Mouse (Mus musculus) monocyte, adult 5-6 weeks (primary cell): ENCODE measurements around the gene Crtac1. TPM values are rescaled to one million over a fixed set of nuclear protein-coding genes. Genes with fewer than 3 reads are reported as not detected.

Experiments used
- ATAC-seq: fragments of 153-309, 156-312 bp; replicated peaks from 2 replicates; pipeline ENCODE4 v1.8.0; 2017; ENCODE audit warnings: mild to moderate bottlenecking; ENCODE audit not compliant: low TSS enrichment, insufficient number of reproducible peaks, severe bottlenecking, poor library complexity, low FRiP score
- total RNA-seq: library from RNA; stranded (forward); fragments of 200-1000, 200-491, 200-594 nt; gene quantifications from 3 replicates; pipeline ENCODE4 v1.2.3, GENCODE M21; 2017

The Crtac1 gene
- not detected in 3 replicates for total RNA-seq

DNA sequence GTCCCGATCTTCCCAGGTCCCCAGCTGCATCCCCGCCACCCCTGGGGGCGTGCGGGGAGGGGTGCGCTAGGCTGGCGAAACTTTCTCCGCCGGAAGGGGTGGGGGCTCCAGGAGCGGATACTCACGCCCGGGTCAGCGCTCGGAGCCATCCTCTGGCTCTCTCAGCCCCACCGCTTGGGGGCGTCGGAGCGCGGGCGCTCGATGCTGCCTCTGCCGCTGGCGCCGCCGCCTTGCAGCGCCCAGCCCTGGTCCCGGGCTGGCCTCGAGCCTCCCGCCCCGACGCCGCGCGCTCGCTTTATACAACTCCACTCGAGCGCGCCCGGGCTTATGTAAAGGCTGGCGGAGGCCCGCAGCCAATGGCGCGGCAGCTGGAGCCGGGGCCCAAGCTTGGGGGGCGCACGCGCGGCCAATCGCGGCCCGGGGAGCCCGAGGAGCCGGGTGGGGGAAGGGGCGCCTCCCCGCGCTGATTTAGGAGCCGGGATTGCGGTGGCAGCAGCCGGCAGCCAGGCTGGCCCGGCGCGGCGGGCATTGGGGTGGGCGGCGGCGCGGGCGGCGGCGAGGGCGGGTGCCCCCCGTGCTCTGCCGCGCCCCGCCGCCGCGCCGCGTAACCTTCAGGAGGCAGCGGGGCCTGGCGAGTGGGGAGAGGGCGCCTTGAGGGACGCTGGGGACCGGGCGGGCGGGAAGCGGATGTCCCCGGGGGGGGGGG, at the start of gene Crtac1:
Crtac1 (minus strand) TSS at position 299 of the 706 bp plus-strand sequence.
- no peak for ATAC-seq

DNA sequence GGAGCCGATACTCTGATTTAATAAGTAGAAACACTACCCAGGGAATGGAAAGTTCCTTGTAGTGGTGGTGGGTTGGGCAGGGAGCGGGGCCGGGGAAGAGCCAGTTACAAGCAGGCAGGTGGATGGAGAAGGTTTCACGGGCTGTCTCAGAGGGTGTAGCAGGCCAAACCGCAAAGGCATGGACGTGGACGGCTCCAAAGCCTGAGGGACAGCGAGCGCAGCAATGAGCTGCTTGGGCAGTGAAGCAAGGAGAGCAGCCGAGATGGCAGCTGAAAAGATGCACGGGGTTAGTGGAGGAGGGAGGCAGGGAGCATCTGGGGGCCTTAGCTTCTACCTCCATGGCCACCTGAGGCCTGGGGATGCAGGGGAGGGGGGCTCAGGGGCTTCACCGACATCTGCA, 46.7 kb upstream of the Crtac1 start:
- ATAC-seq = no peak

DNA sequence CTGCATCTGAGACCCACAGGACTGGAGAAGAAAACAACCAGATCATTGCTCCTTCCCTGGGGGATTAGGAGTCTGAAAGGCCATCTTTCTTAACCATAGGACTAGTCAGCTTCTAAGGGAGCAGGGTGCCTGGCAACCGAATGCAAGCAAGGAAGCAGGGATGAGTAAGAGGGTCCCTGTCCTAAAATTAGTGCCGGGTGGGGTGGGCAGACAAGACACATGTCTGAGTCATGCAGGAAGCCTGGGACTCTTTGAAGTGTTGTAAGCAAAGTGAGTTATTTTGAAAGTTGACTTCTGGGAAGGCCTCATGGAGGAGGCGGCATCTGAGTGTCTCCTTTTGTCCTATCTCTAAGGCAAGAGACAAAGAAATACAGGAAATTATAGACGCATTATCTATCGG, 46.2 kb upstream of the Crtac1 start:
- no peak for ATAC-seq

DNA sequence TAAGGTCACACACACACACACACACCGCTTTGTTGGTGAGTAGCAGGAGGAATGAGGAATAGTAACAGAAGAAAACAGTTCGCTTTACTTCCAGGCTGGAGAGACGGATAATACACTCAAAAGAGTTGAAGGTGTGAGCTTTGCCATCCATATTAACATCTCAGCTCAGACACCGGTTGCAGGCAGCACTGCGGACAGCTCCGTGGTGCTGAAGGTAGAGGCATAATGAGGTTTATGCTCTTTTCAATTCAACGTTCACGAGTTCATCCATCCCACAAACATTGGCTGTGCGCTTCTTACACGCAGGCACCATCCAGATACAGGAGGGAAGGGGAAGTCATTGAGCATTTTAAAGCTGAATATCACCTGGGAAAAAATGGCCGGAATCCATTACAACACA, 41.2 kb upstream of the Crtac1 start:
- no peak for ATAC-seq

DNA sequence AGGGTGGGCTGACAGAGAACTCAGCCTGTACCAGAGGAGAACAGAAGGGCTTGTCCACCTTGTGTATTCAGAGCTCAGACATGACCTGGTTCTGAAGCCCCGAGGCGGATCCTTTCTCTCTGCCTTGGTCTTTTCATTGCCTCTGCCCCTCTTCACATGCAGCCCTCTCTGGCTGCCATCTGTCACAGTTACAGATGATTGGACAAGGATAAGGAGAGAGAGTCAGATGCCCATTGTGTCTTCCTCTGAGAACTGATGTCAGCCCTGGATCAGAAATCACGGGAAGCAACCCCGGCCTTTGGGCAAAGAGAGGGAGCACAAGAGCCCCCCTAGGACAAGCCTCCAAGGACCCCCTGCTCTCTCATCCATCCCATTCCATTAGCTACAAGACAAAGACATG, 40.0 kb upstream of the Crtac1 start:
- ATAC-seq = no peak

DNA sequence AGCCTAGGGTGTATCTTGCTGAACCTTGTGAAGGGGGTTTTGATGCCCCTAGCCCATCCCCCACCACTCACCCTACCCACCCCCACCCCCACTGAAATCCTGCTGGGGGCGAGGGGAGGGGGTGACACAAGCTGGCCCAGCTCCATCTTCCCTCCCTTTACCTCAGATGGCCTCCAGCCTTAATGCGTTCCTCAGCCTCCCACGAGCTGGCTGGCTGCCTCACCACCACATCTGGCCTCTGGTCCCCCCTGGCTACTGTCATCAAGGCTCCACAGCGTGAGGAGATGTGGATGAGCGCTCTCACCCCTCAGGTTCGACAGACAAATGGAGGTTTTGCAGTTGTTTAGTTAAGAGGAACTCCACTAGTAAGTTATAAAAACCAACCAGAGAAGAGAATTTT, 30.3 kb upstream of the Crtac1 start:
- no peak for ATAC-seq

DNA sequence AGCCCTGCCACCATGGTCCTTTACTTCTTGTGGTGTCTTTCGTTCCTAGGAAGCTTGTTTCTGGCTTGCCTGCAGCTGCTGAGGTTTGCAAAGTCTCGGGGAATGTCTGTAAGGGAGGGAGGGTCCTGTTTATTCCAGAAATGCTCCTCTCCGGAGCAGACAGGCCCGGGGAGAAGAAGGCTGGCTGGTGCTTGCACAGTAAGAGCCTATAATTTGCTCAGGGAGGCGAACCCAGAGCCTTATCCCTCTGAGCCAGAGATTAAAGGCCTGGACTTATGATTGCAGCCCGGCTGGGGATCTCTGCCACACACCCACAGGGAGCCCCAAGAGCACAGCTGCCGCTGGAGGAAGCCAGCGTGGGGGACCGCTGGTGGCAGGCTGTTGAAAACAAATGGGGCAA, 29.8 kb upstream of the Crtac1 start:
- no peak for ATAC-seq

DNA sequence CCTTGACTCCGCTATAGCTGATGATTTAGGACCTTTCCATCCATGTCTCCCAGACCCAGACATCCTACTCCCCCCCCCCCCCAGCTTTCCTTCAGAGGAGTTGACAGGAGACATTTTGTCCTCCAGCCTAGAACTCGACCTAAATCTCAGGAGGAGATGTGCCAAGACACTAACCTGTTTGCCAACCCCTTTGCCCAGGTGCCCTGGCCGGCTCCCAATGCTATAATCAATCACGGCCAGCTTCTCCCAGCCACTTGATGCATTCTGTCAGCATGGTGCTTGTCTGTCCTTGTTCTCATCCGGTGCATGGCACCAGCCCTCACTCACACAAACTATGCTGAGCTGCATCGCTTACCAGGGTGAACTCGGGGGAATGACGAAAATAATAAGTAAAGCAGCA, 27.9 kb upstream of the Crtac1 start:
- no peak for ATAC-seq

DNA sequence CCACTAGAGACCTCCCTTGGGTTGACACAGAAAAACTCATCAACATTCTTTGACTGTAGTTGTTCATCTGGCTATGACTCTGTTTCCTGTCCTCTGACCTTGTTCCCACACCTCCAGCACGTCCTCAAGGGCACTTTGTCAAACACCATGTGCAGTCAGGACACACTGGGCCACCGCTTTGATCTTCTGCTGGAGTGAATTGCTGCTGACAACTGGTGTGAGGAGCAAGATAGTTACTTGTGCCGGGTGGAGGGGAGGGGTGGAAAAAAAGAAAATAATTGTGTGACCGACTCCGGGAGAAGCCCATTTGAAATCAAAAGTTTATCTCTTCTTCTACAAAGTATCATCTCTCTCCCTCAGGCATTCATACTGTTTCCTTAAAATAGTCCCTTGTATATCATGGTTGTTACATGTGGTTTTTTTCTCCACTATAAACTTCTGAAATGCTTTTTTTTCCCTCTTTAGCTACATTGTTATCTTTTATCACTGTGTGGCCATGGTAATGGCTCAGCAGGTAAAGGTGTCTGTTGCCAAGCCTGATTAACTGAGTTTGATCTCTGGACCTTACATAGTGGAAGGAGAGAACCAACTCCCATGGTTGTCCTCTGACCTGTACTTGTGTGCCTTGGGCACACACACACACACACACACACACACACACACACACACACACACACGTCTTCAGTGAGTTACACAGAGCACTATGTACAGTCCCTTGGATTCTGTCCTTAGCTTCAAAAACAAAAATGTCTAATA, 23.1 kb upstream of the Crtac1 start:
- ATAC-seq = no peak

DNA sequence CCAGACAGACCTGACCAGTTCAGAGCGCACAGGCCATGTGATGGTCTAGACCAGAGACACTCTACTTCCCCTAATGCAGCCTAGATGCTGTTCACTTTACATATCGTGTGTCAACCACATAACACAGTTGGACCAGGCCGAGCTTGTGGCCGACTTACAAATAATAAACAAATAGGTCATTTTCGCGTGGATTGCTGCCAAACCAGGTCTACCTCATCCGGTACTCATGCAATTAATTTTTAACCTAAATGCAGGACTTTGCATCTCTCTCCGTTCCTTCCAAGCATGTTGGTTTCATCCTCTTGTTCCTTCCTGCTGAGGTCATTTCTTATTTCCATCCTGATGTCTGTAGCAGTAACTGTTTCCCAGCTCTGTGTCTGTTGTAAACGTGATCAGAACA, 22.4 kb upstream of the Crtac1 start:
- ATAC-seq = no peak

DNA sequence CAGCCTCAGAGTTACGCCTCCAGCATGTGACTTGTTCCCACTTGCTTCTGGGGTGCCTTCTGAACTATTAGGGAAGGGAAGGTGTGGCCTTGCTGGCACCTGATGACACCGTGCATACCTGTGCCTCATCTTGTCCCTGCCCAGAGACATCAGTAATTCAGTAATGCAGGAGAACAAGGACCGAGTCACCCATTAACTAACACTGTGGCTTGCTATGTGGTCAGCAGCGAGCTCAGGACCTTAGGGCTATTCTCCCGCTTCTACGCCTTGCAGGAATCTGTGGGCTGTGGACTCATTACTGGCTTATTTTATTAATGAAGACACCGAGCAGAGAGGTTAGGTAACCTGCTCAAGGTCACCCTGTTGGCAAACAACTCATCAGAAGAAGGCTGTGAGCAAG, 21.0 kb upstream of the Crtac1 start:
- ATAC-seq = no peak

DNA sequence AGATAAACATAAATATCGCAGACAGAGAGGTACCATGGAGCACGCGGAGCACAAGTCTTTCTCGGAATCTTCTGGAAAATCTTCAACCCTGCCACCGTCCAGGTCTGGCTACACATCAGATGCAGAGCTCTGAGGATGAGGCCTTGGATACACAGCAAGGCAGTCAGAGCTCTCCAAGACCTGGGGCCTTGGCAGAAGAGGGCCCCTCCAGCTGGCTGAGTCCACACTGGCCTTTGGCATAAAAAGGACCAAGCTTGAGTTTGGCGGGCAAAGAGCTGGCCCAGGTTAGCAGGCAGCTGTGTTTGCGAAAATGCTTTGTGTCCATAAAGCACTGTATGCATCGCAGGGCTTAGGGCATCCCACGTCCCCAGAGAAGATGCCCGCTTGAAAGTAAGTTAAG, 17.0 kb upstream of the Crtac1 start:
- no peak for ATAC-seq

DNA sequence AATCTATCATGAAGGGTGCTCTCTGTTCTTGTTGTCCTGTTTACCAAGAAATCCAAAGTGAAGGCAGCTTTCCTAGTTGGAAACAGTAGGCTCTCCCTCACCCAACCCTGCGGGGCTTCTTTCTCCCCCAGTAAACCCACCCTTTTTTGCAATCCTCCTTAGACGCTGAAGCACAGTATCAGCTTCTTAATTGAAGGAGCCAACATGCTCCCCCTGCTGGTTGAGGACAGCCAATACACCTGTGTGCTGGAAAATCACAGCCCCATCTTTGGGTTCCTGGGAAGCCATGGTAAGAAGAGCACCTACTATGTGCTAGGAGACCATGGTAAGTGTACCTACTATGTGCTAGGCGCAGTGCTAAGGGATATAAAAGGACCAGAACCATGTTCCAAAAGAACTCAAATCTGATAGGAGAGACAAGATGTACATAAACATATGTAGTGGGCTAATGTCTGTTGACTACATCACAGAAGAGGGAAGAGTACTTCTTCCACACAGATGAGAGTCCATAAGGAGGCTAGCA, 12.4 kb upstream of the Crtac1 start:
- ATAC-seq = no peak

DNA sequence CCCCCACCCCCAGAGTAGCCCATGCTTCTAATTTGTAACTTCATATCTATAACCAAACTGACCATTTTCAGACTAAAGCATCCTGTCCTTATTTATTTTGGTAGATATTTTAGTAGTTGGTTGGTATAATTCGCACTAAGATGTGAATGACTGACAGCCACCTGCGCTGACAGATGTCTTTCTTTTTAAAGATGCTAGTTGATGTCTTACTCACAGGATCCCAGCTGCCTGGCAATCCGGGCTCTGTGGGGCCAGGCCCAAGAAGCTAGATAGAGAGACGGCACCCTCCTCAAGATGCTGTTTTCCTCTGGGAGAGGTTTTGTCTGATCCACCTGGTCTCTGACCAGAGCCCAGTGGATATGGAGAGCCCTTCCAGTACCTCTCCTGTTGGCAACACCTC, 11.7 kb upstream of the Crtac1 start:
- ATAC-seq = no peak

DNA sequence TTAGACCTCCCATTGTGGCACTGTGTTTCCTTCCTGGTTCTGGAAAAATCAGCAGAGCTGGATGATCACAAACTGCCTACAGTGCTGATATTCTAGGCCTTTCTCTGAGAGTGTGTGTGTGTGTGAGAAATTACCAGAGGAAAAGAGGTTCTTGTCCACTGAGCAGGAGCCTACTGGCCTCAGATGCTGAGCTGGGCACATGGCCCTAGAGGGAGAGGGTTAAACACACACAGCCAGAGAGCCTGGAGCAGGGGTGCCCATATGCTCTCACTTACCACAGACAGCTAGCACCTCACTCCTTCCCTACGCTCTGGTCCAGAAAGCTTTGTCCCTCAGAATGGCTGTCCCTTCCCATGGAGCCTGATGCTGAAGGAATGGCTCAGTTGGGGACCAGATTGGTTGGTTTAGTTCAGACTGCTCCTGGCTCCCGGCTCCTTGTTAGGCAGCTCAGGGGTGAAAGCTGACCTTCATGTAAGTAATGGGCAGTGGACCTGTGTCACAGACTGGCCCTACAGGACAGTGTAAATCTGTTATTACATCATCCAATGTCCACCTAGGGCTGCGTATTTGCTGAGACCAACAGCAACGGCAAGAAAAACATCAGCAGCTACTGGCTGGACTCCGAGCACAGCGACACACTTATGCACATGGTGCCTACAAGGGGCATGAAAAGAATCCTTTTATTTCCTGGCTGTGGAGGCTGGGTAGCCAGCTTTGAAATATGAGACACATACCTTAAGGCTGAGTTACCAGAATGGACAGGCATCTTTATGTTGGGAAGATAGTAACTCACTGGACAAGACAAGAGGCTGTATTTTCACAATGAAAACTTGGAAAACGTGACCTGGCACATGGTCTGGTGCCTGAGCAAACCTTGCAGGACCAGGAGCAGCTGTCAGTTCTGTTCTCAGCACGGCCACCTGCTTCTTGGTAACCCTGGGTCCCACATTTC, 10.9 kb upstream of the Crtac1 start:
- no peak for ATAC-seq

DNA sequence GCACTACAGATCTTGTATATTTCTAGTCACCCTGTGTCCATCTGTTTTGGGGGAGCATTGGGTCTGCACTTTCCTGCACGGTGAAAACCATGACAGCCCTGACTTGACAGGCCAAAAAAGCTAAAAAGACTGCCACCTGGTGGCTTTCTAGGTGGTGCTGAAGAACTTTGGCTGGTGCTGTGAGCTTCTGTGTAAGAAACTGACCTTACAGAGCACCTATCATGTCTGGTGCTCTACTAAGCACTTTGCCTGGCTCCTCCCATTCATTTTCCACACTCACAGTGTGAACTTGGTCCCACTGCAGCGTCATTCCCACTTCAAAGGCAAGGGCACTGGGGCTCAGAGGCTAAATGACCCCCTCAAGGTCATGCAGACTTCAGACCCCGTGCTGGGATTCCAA, 8.5 kb upstream of the Crtac1 start:
- no peak for ATAC-seq

DNA sequence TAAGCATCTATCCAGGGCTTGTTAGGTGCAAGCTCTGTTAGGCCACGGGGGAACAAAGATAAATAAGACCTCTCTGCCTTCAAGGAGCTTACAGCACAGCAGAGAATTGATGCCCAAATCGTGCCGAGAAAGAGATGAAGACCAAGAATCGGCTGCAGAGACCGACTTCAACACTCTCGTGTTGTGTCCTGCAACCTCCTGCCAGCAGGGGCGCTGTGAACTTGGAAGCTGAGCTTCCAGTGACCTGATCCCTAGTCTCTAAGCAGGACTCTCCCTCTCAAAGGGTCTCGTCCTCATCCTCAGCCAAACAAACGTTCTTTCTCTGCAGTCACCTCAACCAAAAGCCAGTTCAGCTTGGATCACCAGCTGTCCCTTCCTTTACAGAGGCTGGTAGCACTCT, 7.8 kb upstream of the Crtac1 start:
- ATAC-seq = no peak

DNA sequence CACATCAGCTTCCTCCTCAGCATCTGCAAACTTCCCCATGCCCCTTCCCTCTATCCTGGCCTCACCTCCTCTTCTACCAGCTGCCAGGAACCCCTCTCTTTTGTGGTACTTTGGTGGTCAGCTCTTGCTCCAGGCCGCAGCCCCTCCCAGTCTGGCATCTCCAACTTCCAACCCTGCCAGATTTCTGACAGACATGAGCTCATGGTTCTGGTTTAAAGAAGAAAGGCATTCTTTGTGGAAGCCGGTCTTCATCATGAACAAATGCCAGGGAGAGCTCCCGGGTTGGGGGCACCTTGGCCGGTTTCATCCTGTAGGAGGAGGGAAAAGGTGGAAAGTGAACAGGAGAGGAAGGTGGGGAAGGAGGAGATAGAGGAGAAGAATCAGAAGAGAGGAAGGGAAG, 4.0 kb upstream of the Crtac1 start:
- no peak for ATAC-seq

DNA sequence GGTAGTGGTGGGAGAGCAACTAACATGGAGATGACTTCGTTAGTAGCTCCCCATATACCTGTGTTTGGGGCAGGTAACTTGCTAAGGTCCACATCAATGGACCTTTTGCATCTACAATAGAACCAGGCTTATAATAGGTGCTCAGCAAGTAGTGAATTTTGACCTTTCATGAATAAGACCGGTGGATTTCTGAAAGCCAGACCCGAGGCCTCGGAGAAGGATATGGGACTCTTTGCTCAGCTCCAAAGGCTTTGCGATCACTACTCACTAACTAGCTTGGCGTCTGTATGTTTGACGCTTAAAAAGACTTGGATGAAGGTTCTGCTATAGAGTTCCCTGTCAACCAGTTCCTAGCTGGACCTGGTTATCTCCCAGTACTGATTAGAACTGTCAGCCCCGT, 1.2 kb upstream of the Crtac1 start:
- no peak for ATAC-seq
